Mouse (Mus musculus) adrenal gland, postnatal 14 days (tissue): ENCODE measurements at regions not wholly inside any gene's neighbourhood (a gene's known extent, or its start where the extent isn't known, plus 50 kb on each side); places are given as distances from the start of the nearest gene placed in this dataset.

ENCODE experiments used
- DNase-seq: peaks from one replicate; pipeline ENCODE4 v3.0.0; 2021; ENCODE audit warnings: mixed read lengths

GRCm38 (mm10) chr2:128217784-128218467 is 92.1 kb downstream of the Bcl2l11 start:
- peak; percentile 71 for DNase-seq

- no peak for DNase-seq
Measured at GRCm38 (mm10) chr2:128218961-128219360, 93.1 kb downstream of the Bcl2l11 start.

- DNase-seq: no peak
Measured at GRCm38 (mm10) chr2:128221055-128221454, 95.2 kb downstream of the Bcl2l11 start.

- no peak for DNase-seq
Measured at GRCm38 (mm10) chr2:128221657-128222056, 95.8 kb downstream of the Bcl2l11 start.

GRCm38 (mm10) chr2:128226465-128227047 is 100.7 kb downstream of the Bcl2l11 start:
- no peak for DNase-seq

GRCm38 (mm10) chr2:128229730-128230129 is 103.9 kb downstream of the Bcl2l11 start:
- DNase-seq: no peak

GRCm38 (mm10) chr2:128230921-128231320 is 105.1 kb downstream of the Bcl2l11 start:
- no peak for DNase-seq

- no peak for DNase-seq
Measured at GRCm38 (mm10) chr2:128231338-128231737, 105.5 kb downstream of the Bcl2l11 start.

GRCm38 (mm10) chr2:128232027-128232426 is 106.2 kb downstream of the Bcl2l11 start:
- DNase-seq: no peak

GRCm38 (mm10) chr2:128235127-128235526 is 109.3 kb downstream of the Bcl2l11 start:
- no peak for DNase-seq

GRCm38 (mm10) chr2:128239451-128239850 is 113.6 kb downstream of the Bcl2l11 start:
- DNase-seq: no peak

- DNase-seq: no peak
Measured at GRCm38 (mm10) chr2:128240054-128240453, 114.2 kb downstream of the Bcl2l11 start.

GRCm38 (mm10) chr2:128240536-128241279 is 114.9 kb downstream of the Bcl2l11 start:
- DNase-seq: peak; percentile 68

- no peak for DNase-seq
Measured at GRCm38 (mm10) chr2:128241280-128241665, 115.4 kb downstream of the Bcl2l11 start.

- peak; percentile 88 for DNase-seq
Measured at GRCm38 (mm10) chr2:128245544-128245943, 119.7 kb downstream of the Bcl2l11 start.

- DNase-seq: no peak
Measured at GRCm38 (mm10) chr2:128247967-128248366, 122.1 kb downstream of the Bcl2l11 start.

GRCm38 (mm10) chr2:128249188-128249587 is 123.3 kb downstream of the Bcl2l11 start:
- no peak for DNase-seq

- DNase-seq: no peak
Measured at GRCm38 (mm10) chr2:128249607-128250006, 123.8 kb downstream of the Bcl2l11 start.

GRCm38 (mm10) chr2:128250841-128251240 is 125.0 kb downstream of the Bcl2l11 start:
- no peak for DNase-seq

- DNase-seq: no peak
Measured at GRCm38 (mm10) chr2:128256651-128257050, 130.8 kb downstream of the Bcl2l11 start.

- no peak for DNase-seq
Measured at GRCm38 (mm10) chr2:128257262-128257661, 131.4 kb downstream of the Bcl2l11 start.

GRCm38 (mm10) chr2:128263880-128264279 is 138.0 kb downstream of the Bcl2l11 start:
- DNase-seq: no peak
